Mouse (Mus musculus): ENCODE results near the gene Usp33. TPM values are rescaled to one million over a fixed set of nuclear protein-coding genes. Genes with fewer than 3 reads are reported as not detected.
A peak's percentile ranks its signal among the peaks of the same experiment; 100 is the strongest.

Usp33 gene
- polyA plus RNA-seq, 1 experiment = 0.37 TPM

- Histone ChIP-seq H3K9me3 (ENCODE audit: control insufficient read depth, low read length) (no peaks in the 10 kb centered on the region), H3K36me3 (ENCODE audit: control insufficient read depth) (peaks cover 20% of the 10 kb centered on the region), H3K27me3 (ENCODE audit: control insufficient read depth) (no peaks in the 10 kb centered on the region), H3K4me1 (ENCODE audit: control insufficient read depth) (peaks cover 28% of the 10 kb centered on the region), H3K4me3 (replicated peaks) (peak within 1 kb of the TSS; percentile 80)
- TF ChIP-seq TAL1 (IDR thresholded peaks at IDR 0.05; ENCODE audit: low read length) = no peak
- no peak for TF ChIP-seq GATA1 (IDR thresholded peaks at IDR 0.05; ENCODE audit: low read length)
These were observed 6.3 kb upstream of the Usp33 start, which contains the start of gene Miga1 for GRCm38 (mm10) chr3:152339862-152340557. TSS of gene Miga1 (minus strand) at chr3:152340407.

- H3K27me3 ChIP-seq (ENCODE audit: control insufficient read depth) = no peaks in the 10 kb centered on the region
- H3K36me3 ChIP-seq (ENCODE audit: control insufficient read depth) = peaks cover 1% of the 10 kb centered on the region
- TF ChIP-seq GATA1 (IDR thresholded peaks at IDR 0.05; ENCODE audit: low read length) (no peak), TAL1 (IDR thresholded peaks at IDR 0.05; ENCODE audit: low read length) (no peak)
- no peak overlapping the region for H3K4me3 ChIP-seq (replicated peaks)
- H3K4me1 ChIP-seq (ENCODE audit: control insufficient read depth) = peaks cover 49% of the 10 kb centered on the region
- H3K9me3 ChIP-seq (ENCODE audit: control insufficient read depth, low read length) = no peaks in the 10 kb centered on the region
These were observed 3.2 kb upstream of the Usp33 start for GRCm38 (mm10) chr3:152342961-152343517.

GRCm38 (mm10) chr3:152346633-152347141 is 409 bp downstream of the Usp33 start:
- H3K36me3 ChIP-seq (ENCODE audit: control insufficient read depth) = peaks cover 26% of the 10 kb centered on the region
- TF ChIP-seq GATA1 (IDR thresholded peaks at IDR 0.05; ENCODE audit: low read length) = no peak
- no peak for TF ChIP-seq TAL1 (IDR thresholded peaks at IDR 0.05; ENCODE audit: low read length)
- peaks cover 57% of the 10 kb centered on the region for H3K4me1 ChIP-seq (ENCODE audit: control insufficient read depth)
- no peaks in the 10 kb centered on the region for H3K9me3 ChIP-seq (ENCODE audit: control insufficient read depth, low read length)
- H3K4me3 ChIP-seq (replicated peaks) = peak overlapping the region; percentile 77
- H3K27me3 ChIP-seq (ENCODE audit: control insufficient read depth) = no peaks in the 10 kb centered on the region

GRCm38 (mm10) chr3:152347227-152347626 is 949 bp downstream of the Usp33 start:
- peaks cover 27% of the 10 kb centered on the region for H3K36me3 ChIP-seq (ENCODE audit: control insufficient read depth)
- no peaks in the 10 kb centered on the region for H3K9me3 ChIP-seq (ENCODE audit: control insufficient read depth, low read length)
- TF ChIP-seq GATA1 (IDR thresholded peaks at IDR 0.05; ENCODE audit: low read length) (peak; percentile 51; the same call in 1 of the 2 replicates), TAL1 (IDR thresholded peaks at IDR 0.05; ENCODE audit: low read length) (0 out of 3 replicates have a peak, but pooled peaks have one; percentile 32)
- no peaks in the 10 kb centered on the region for H3K27me3 ChIP-seq (ENCODE audit: control insufficient read depth)
- H3K4me3 ChIP-seq (replicated peaks) = peak overlapping the region; percentile 77
- H3K4me1 ChIP-seq (ENCODE audit: control insufficient read depth) = peaks cover 54% of the 10 kb centered on the region

GRCm38 (mm10) chr3:152348011-152348830 is 1.9 kb downstream of the Usp33 start:
- H3K4me1 ChIP-seq (ENCODE audit: control insufficient read depth) = peaks cover 53% of the 10 kb centered on the region
- H3K4me3 ChIP-seq (replicated peaks) = peak overlapping the region; percentile 77
- peaks cover 35% of the 10 kb centered on the region for H3K36me3 ChIP-seq (ENCODE audit: control insufficient read depth)
- H3K27me3 ChIP-seq (ENCODE audit: control insufficient read depth) = no peaks in the 10 kb centered on the region
- no peaks in the 10 kb centered on the region for H3K9me3 ChIP-seq (ENCODE audit: control insufficient read depth, low read length)
- no peak for TF ChIP-seq GATA1 (IDR thresholded peaks at IDR 0.05; ENCODE audit: low read length)
- no peak for TF ChIP-seq TAL1 (IDR thresholded peaks at IDR 0.05; ENCODE audit: low read length)

- Histone ChIP-seq H3K4me3 (replicated peaks) (no peak overlapping the region), H3K36me3 (ENCODE audit: control insufficient read depth) (peaks cover 39% of the 10 kb centered on the region), H3K4me1 (ENCODE audit: control insufficient read depth) (peaks cover 58% of the 10 kb centered on the region), H3K27me3 (ENCODE audit: control insufficient read depth) (no peaks in the 10 kb centered on the region), H3K9me3 (ENCODE audit: control insufficient read depth, low read length) (no peaks in the 10 kb centered on the region)
- no peak for TF ChIP-seq GATA1 (IDR thresholded peaks at IDR 0.05; ENCODE audit: low read length)
These were observed 4.2 kb downstream of the Usp33 start for GRCm38 (mm10) chr3:152350431-152350830.

- Histone ChIP-seq H3K36me3 (ENCODE audit: control insufficient read depth) (peaks cover 39% of the 10 kb centered on the region), H3K27me3 (ENCODE audit: control insufficient read depth) (no peaks in the 10 kb centered on the region), H3K4me3 (replicated peaks) (no peak overlapping the region), H3K4me1 (ENCODE audit: control insufficient read depth) (peaks cover 60% of the 10 kb centered on the region), H3K9me3 (ENCODE audit: control insufficient read depth, low read length) (no peaks in the 10 kb centered on the region)
- TF ChIP-seq TAL1 (IDR thresholded peaks at IDR 0.05; ENCODE audit: low read length) (no peak), GATA1 (IDR thresholded peaks at IDR 0.05; ENCODE audit: low read length) (no peak)
These were observed 4.7 kb downstream of the Usp33 start for GRCm38 (mm10) chr3:152350966-152351365.

GRCm38 (mm10) chr3:152352289-152352688 is 6.0 kb downstream of the Usp33 start:
- Histone ChIP-seq H3K4me1 (ENCODE audit: control insufficient read depth) (peaks cover 61% of the 10 kb centered on the region), H3K4me3 (replicated peaks) (no peak overlapping the region), H3K9me3 (ENCODE audit: control insufficient read depth, low read length) (no peaks in the 10 kb centered on the region), H3K36me3 (ENCODE audit: control insufficient read depth) (peaks cover 52% of the 10 kb centered on the region), H3K27me3 (ENCODE audit: control insufficient read depth) (no peaks in the 10 kb centered on the region)
- TF ChIP-seq GATA1 (IDR thresholded peaks at IDR 0.05; ENCODE audit: low read length) (no peak), TAL1 (IDR thresholded peaks at IDR 0.05; ENCODE audit: low read length) (no peak)

All from erythroblast, embryonic 14.5 days (primary cell).